Mouse (Mus musculus): ENCODE data around the gene Osbpl10.

- TF ChIP-seq POLR2A (IDR thresholded peaks at IDR 0.05; ENCODE audit: low read depth, low read length) = no peak
- TF ChIP-seq CTCF (conservative IDR thresholded peaks at IDR 0.05; ENCODE audit: insufficient read depth, insufficient read length, low read depth, low read length) = no peak
These were observed 73.6 kb downstream of the Osbpl10 start for GRCm38 (mm10) chr9:115051976-115052375.
